Mouse (Mus musculus) thymus, adult 2 months (tissue): ENCODE results near the gene Hist3h2ba. TPM values are rescaled to one million over a fixed set of nuclear protein-coding genes. Genes with fewer than 3 reads are reported as not detected.

Experiments used
- DNase-seq: peaks from one replicate; pipeline ENCODE4 v3.0.0; 2021
- H3K27ac ChIP-seq: fragments of 200-500 bp; 2 replicates; pipeline ENCODE4 v1.5.1; 2012; ENCODE audit warnings: low read length, control low read depth; ENCODE audit not compliant: control insufficient read depth, insufficient read depth
- H3K27me3 ChIP-seq: fragments of 200-500 bp; 2 replicates; pipeline ENCODE4 v1.6.1; 2012; ENCODE audit warnings: mild to moderate bottlenecking, low read length, moderate library complexity, mixed read lengths; ENCODE audit not compliant: control insufficient read depth, insufficient read depth
- H3K36me3 ChIP-seq: fragments of 200-500 bp; 2 replicates; pipeline ENCODE4 v1.6.1; 2012; ENCODE audit warnings: mild to moderate bottlenecking, low read length, moderate library complexity; ENCODE audit not compliant: control insufficient read depth, insufficient read depth
- H3K4me1 ChIP-seq: fragments of 200-500 bp; replicated peaks from 2 replicates; pipeline ENCODE4 v1.6.1; 2012; ENCODE audit warnings: low read length; ENCODE audit not compliant: control insufficient read depth, insufficient read depth
- H3K4me3 ChIP-seq: fragments of 200-500 bp; 2 replicates; pipeline ENCODE4 v1.5.1; 2012; ENCODE audit warnings: mild to moderate bottlenecking, low read length, control low read depth, moderate library complexity; ENCODE audit not compliant: control insufficient read depth, insufficient read depth
- CTCF ChIP-seq: fragments of 200-500 bp; IDR thresholded peaks from 2 replicates; pipeline ENCODE4 v1.5.1; 2012; ENCODE audit warnings: mild to moderate bottlenecking, control low read depth, low read length, moderate library complexity, borderline replicate concordance; ENCODE audit not compliant: control insufficient read depth, poor library complexity, insufficient read depth; ENCODE audit errors: extremely low read depth
- POLR2A ChIP-seq: fragments of 200-500 bp; IDR thresholded peaks from 2 replicates; pipeline ENCODE4 v1.6.1; 2012; ENCODE audit warnings: mild to moderate bottlenecking, low read length, control low read depth, moderate library complexity; ENCODE audit not compliant: control insufficient read depth, poor library complexity, insufficient read depth; ENCODE audit errors: extremely low read depth
- WGBS: fragments of 180-500 bp; shearing (Covaris S2); methylation state at CpG from one replicate; pipeline ENCODE4 v1.1.7; 2018; 5-methylcytosine and 5-hydroxymethylcytosine counted together
- polyA plus RNA-seq: library from polyadenylated mRNA; depleted of rRNA; stranded (reverse); fragments of >200 nt; gene quantifications from 2 replicates; pipeline ENCODE4 v1.2.3, GENCODE M21; 2012

Gene Hist3h2ba
- polyA plus RNA-seq, 1 experiment: 47.2 TPM

DNA sequence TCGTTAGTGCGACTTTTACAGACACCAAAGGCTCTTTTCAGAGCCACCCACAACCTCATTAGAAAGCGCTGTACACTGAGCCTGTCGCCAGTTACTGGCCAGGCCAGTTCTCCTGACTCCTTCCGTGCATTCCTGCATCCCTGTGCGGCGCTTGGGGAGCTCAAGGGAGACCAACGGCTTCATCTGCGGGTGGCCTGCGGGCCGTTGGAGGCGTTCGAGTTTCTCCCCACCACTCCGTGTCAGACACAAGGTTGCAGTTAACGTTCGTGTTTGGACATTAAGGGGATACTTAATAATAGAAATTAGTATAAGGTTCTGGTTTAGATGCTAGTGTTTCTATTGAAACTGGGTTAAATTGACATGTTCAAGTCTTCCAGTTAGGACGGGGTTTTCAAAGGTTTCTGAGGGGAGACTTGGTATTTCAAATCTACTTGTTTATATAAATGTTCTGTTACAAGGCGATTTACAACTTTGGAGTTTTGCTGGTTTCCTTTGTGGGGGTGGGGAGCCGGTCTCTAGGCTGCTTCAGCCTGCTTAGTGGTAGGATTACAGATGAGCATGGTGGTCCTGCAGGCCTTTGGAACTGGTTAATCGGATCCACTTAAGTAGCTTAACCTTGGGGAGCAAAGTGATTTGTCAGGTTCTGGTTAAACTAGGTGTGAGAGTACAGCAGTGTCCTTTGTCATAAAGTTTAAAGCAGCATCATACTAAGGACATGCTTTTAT, 6.6 kb downstream of the Hist3h2ba start:
- WGBS: under 1% methylated on average over 20 of the region's 20 CpGs
- Histone ChIP-seq H3K27me3 (no peaks in the 10 kb centered on the region), H3K4me3 (peak overlapping the region; percentile 61), H3K36me3 (no peaks in the 10 kb centered on the region; the same call in 1 of the 2 replicates), H3K27ac (peak overlapping the region; percentile 95), H3K4me1 (peaks cover 22% of the 10 kb centered on the region)
- peak; percentile 45 for DNase-seq
- no peak for TF ChIP-seq CTCF
- no peak; the same call in 1 of the 2 replicates for TF ChIP-seq POLR2A

DNA sequence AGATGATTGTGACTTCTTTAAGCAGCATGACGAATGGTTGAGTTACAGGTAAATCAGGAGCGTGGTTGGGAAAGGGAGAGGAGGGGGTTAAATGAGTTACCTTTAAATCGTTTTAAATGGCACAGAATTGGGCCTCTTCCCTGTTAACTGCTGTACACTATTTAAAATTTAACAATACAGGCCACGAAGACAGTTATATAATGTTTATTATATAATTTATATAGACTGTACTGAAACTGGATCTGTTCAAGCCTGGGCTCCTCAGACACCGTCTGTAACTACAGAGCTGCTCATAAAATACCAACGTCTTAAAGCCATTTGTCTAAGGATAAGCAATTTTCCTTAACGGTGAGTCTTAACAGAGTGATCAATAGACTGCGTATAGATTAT, 7.1 kb downstream of the Hist3h2ba start:
- 32% methylated on average over 8 of the region's 8 CpGs for WGBS
- H3K27me3 ChIP-seq: no peaks in the 10 kb centered on the region
- H3K36me3 ChIP-seq: no peaks in the 10 kb centered on the region; the same call in 1 of the 2 replicates
- H3K27ac ChIP-seq: no peak overlapping the region
- H3K4me3 ChIP-seq: no peak overlapping the region
- no peak for DNase-seq
- TF ChIP-seq POLR2A (no peak), CTCF (no peak)
- peaks cover 22% of the 10 kb centered on the region for H3K4me1 ChIP-seq

DNA sequence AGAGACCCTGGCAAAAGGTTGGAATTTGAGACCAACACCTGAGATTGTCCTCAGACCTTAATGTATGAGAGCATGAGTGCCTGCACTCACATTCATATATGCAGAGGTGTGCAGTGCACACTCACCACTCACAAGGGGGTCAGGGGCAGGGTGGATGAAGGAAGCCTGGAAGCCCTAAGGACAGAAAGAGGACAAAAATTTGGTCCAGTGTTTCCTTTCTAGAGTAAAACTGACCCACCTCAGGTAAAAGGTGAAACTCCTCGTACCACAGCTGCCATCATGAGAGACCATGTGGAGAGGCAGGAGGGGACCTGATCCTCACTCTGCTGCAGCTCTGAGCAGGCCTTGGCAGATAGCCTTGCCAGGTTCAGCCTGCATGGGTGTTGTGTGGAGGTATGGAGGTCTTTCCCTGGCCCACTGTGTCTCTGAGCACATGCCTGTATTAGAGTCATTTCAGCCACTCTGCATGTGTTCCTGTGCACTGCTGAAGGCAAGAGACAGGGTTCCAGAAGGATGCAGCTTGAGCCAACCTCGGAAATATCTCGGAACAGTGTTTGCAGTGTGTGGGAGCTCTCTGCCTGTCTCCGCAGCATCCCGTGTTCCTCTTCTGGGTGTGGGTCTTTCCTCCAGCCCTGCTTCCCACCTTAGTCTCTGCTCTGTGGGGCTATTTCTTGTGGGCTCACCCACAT, 8.7 kb downstream of the Hist3h2ba start:
- Histone ChIP-seq H3K27me3 (no peaks in the 10 kb centered on the region; the same call in 1 of the 2 replicates), H3K4me3 (no peak overlapping the region), H3K4me1 (peaks cover 22% of the 10 kb centered on the region), H3K36me3 (no peaks in the 10 kb centered on the region; the same call in 1 of the 2 replicates), H3K27ac (no peak overlapping the region)
- 95% methylated on average over 5 of the region's 5 CpGs for WGBS
- no peak for DNase-seq
- TF ChIP-seq POLR2A (no peak), CTCF (no peak)

DNA sequence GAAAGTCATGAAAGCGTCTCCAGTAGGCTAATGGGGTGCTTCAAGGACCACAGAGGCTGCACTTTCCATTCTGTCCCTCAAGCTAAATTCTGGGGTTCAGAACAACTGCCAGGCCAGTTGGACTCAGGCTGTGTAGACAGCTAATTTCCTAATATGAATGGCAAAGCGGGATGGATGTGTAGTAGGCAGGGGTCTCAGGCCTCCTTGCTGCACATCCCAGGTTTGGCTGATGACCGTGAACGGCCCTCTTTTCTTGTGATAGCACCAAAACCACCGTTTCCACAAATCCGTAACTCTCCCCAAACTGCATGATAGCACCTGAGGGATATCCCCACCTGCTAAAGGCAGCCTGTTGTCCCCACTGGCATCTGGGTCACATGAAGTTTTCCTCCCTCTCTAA, 9.8 kb downstream of the Hist3h2ba start:
- H3K4me3 ChIP-seq: no peak overlapping the region
- WGBS: 92% methylated on average over 6 of the region's 6 CpGs
- DNase-seq: no peak

GRCm38 (mm10) chr11:58959186-58959825, 10.6 kb downstream of the Hist3h2ba start:
- peak overlapping the region; percentile 46; the same call in 1 of the 2 replicates for H3K4me3 ChIP-seq
- no peak for DNase-seq
- peaks cover 17% of the 10 kb centered on the region for H3K4me1 ChIP-seq
- H3K27me3 ChIP-seq: no peaks in the 10 kb centered on the region; the same call in 1 of the 2 replicates
- no peak for TF ChIP-seq POLR2A
- no peak for TF ChIP-seq CTCF
- no peaks in the 10 kb centered on the region; the same call in 1 of the 2 replicates for H3K36me3 ChIP-seq
- WGBS: 13% methylated on average over 15 of the region's 15 CpGs
- no peak overlapping the region for H3K27ac ChIP-seq

More for the DNA sequence above, 9.8 kb downstream of the Hist3h2ba start:
- H3K27me3 ChIP-seq: no peaks in the 10 kb centered on the region; the same call in 1 of the 2 replicates
- H3K27ac ChIP-seq: no peak overlapping the region
- no peaks in the 10 kb centered on the region; the same call in 1 of the 2 replicates for H3K36me3 ChIP-seq
- TF ChIP-seq POLR2A (no peak), CTCF (no peak)
- H3K4me1 ChIP-seq: peaks cover 19% of the 10 kb centered on the region

- DNase-seq: peak; percentile 67
Measured at GRCm38 (mm10) chr11:58959921-58960465, 11.3 kb downstream of the Hist3h2ba start.

More at GRCm38 (mm10) chr11:58959921-58960465, 11.3 kb downstream of the Hist3h2ba start:
- Histone ChIP-seq H3K27me3 (no peaks in the 10 kb centered on the region; the same call in 1 of the 2 replicates), H3K4me1 (peaks cover 17% of the 10 kb centered on the region), H3K27ac (no peak overlapping the region), H3K36me3 (no peaks in the 10 kb centered on the region; the same call in 1 of the 2 replicates), H3K4me3 (peak overlapping the region; percentile 46)
- WGBS: 0% methylated on average over 40 of the region's 40 CpGs
- no peak for TF ChIP-seq POLR2A
- TF ChIP-seq CTCF: peak; percentile 22; the same call in 1 of the 2 replicates
